Mouse (Mus musculus) activated CD4-positive, CD25-positive, alpha-beta regulatory T cell (primary cell): Measurements from ENCODE around the gene Sin3a. TPM values are rescaled to one million over a fixed set of nuclear protein-coding genes. Genes with fewer than 3 reads are reported as not detected.

Source experiments
- polyA plus RNA-seq, 2 experiments: library from polyadenylated mRNA; unstranded; fragments of 100-300 nt; shearing (Covaris generic); gene quantifications; one replicate each; pipeline ENCODE4 v1.2.1; 2017

The Sin3a gene
- polyA plus RNA-seq = 10 to 100 TPM; 26.4 to 30.3 TPM

GRCm38 (mm10) chr9:57071801-57072351 lies at the start of gene Sin3a:
Gene Sin3a, plus strand, starts transcription at chr9:57072040.

GRCm38 (mm10) chr9:57130577-57131433 lies 59.0 kb downstream of the Sin3a start, which contains the start of gene Man2c1:
Gene Man2c1, plus strand, starts transcription at chr9:57130690.

GRCm38 (mm10) chr9:57148144-57148878 lies 76.5 kb downstream of the Sin3a start, which contains the start of gene Neil1:
Gene Neil1, minus strand, starts transcription at chr9:57148305.

GRCm38 (mm10) chr9:57158013-57158470 lies 86.2 kb downstream of the Sin3a start, which contains the start of gene Commd4:
Gene Commd4, minus strand, starts transcription at chr9:57158331.

Other genes with a start within 250 kb of the Sin3a start
- not detected for gene Odf3l1, start 207.4 kb upstream of the Sin3a start, polyA plus RNA-seq
- under 1 TPM; 0.06 to 0.13 TPM for gene Cspg4, start 207.0 kb upstream of the Sin3a start, polyA plus RNA-seq
- gene Snx33, start 143.7 kb upstream of the Sin3a start, polyA plus RNA-seq = 1 to 10 TPM; 6.7 to 8.4 TPM
- 100 to 1,000 TPM in 1 of 2 experiments, 10 to 100 TPM in 1; 92.8 to 112 TPM for gene Imp3, start 134.6 kb upstream of the Sin3a start, polyA plus RNA-seq
- 10 to 100 TPM; 17.0 to 17.7 TPM for gene Snupn, start 121.2 kb upstream of the Sin3a start, polyA plus RNA-seq
- gene Ptpn9, start 77.1 kb upstream of the Sin3a start, polyA plus RNA-seq = 10 to 100 TPM; 12.8 to 20.3 TPM
- 10 to 100 TPM; 38.8 to 43.2 TPM for gene Man2c1, start 58.6 kb downstream of the Sin3a start, polyA plus RNA-seq
- gene Neil1, start 76.3 kb downstream of the Sin3a start, polyA plus RNA-seq = 10 to 100 TPM; 19.2 to 28.5 TPM
- gene Commd4, start 86.3 kb downstream of the Sin3a start, polyA plus RNA-seq = 100 to 1,000 TPM; 265 to 305 TPM
- gene Trcg1, start 164.5 kb downstream of the Sin3a start, polyA plus RNA-seq = under 1 TPM in 1 of 2 experiments, not detected in 1; 0.33 TPM
- gene 1700017B05Rik, start 190.6 kb downstream of the Sin3a start, polyA plus RNA-seq = 10 to 100 TPM; 16.2 to 66.7 TPM